Mouse (Mus musculus) gastrocnemius, postnatal 14 days (tissue): ENCODE data around the gene Lrrc8e. TPM values are rescaled to one million over a fixed set of nuclear protein-coding genes. Genes with fewer than 3 reads are reported as not detected.

Experiments used
- total RNA-seq, 2 experiments: library from RNA; stranded (reverse); gene quantifications; 2 replicates each; pipeline ENCODE4 v1.2.3; 2021

Lrrc8e gene
- total RNA-seq, 2 experiments from 2014 or later: 0.04 TPM; not detected in 1

Other genes starting within 250 kb of the Lrrc8e start
- 1 to 10 TPM; 1.2 to 2.8 TPM for gene Cd209f, start 121.0 kb upstream of the Lrrc8e start, total RNA-seq
- under 1 TPM in 1 of 2 experiments, not detected in 1; 0.45 TPM for gene Cd209g, start 92.7 kb upstream of the Lrrc8e start, total RNA-seq
- 10 to 100 TPM; 11.1 to 12.4 TPM for gene Evi5l, start 60.3 kb upstream of the Lrrc8e start, total RNA-seq
- gene Prr36, start 9.4 kb upstream of the Lrrc8e start, total RNA-seq: under 1 TPM; 0.07 to 0.12 TPM
- gene Map2k7, start 11.9 kb downstream of the Lrrc8e start, total RNA-seq: 10 to 100 TPM; 60.5 to 74.6 TPM
- under 1 TPM in 1 of 2 experiments, not detected in 1; 0.18 TPM for gene Gm49320, start 12.0 kb downstream of the Lrrc8e start, total RNA-seq
- gene Tgfbr3l, start 21.4 kb downstream of the Lrrc8e start, total RNA-seq: 1 to 10 TPM; 1.8 to 3.4 TPM
- 10 to 100 TPM; 10.1 to 12.2 TPM for gene Snapc2, start 26.3 kb downstream of the Lrrc8e start, total RNA-seq
- gene Ctxn1, start 32.4 kb downstream of the Lrrc8e start, total RNA-seq: 1 to 10 TPM; 1.4 to 2.5 TPM
- gene Timm44, start 49.1 kb downstream of the Lrrc8e start, total RNA-seq: 10 to 100 TPM; 67.8 to 82.1 TPM
- gene Ccl25, start 98.4 kb downstream of the Lrrc8e start, total RNA-seq: 1 to 10 TPM; 8.7 to 9.4 TPM
- gene Elavl1, start 98.6 kb downstream of the Lrrc8e start, total RNA-seq: 10 to 100 TPM; 42.6 to 47.7 TPM